Mouse (Mus musculus) kidney, adult 9 months (tissue): ENCODE results near the gene Snai3.

Experiments
- DNase-seq: peaks from one replicate; pipeline ENCODE4 v3.0.0; 2022

Gene Snai3

GRCm38 (mm10) chr8:122459218-122459900, 1.2 kb downstream of the Snai3 start:
- no peak for DNase-seq

GRCm38 (mm10) chr8:122457171-122457570, 3.4 kb downstream of the Snai3 start:
- DNase-seq, result no peak

- DNase-seq, result no peak
Measured at GRCm38 (mm10) chr8:122454409-122454808, 6.1 kb downstream of the Snai3 start.

- no peak for DNase-seq
Measured at GRCm38 (mm10) chr8:122452154-122452553, 8.4 kb downstream of the Snai3 start.

GRCm38 (mm10) chr8:122451161-122451703, 9.3 kb downstream of the Snai3 start:
- no peak for DNase-seq

GRCm38 (mm10) chr8:122445203-122445602, 15.3 kb downstream of the Snai3 start:
- DNase-seq, result no peak

GRCm38 (mm10) chr8:122444058-122444748, 16.3 kb downstream of the Snai3 start:
- peak; percentile 92 for DNase-seq

GRCm38 (mm10) chr8:122443262-122444006, 17.1 kb downstream of the Snai3 start, which contains the start of gene Mvd:
Gene Mvd, minus strand, starts transcription at chr8:122443422.
- DNase-seq, result peak; percentile 100

GRCm38 (mm10) chr8:122442781-122443180, 17.8 kb downstream of the Snai3 start:
- DNase-seq, result no peak

GRCm38 (mm10) chr8:122442356-122442755, 18.2 kb downstream of the Snai3 start:
- peak; percentile 56 for DNase-seq

- DNase-seq, result no peak
Measured at GRCm38 (mm10) chr8:122441326-122441725, 19.2 kb downstream of the Snai3 start.

- no peak for DNase-seq
Measured at GRCm38 (mm10) chr8:122439336-122439735, 21.2 kb downstream of the Snai3 start.

GRCm38 (mm10) chr8:122437708-122438331, 22.7 kb downstream of the Snai3 start:
- no peak for DNase-seq

- no peak for DNase-seq
Measured at GRCm38 (mm10) chr8:122436586-122437125, 23.9 kb downstream of the Snai3 start.

GRCm38 (mm10) chr8:122436146-122436545, 24.4 kb downstream of the Snai3 start:
- no peak for DNase-seq

GRCm38 (mm10) chr8:122435375-122435774, 25.2 kb downstream of the Snai3 start:
- no peak for DNase-seq

GRCm38 (mm10) chr8:122433269-122433905, 27.1 kb downstream of the Snai3 start:
- DNase-seq, result no peak

GRCm38 (mm10) chr8:122432443-122433268, 27.9 kb downstream of the Snai3 start, which contains the start of gene Cyba:
Gene Cyba, minus strand, starts transcription at chr8:122432930.
- DNase-seq, result peak; percentile 90

- peak; percentile 62 for DNase-seq
Measured at GRCm38 (mm10) chr8:122431694-122432442, 28.7 kb downstream of the Snai3 start.

- peak; percentile 88 for DNase-seq
Measured at GRCm38 (mm10) chr8:122430646-122431045, 29.9 kb downstream of the Snai3 start.
